Mouse (Mus musculus) limb, embryonic 12.5 days (tissue): Measurements from ENCODE around the gene Ssbp3. TPM values are rescaled to one million over a fixed set of nuclear protein-coding genes. Genes with fewer than 3 reads are reported as not detected.

ENCODE experiments used
- ATAC-seq: fragments of 200-750 bp; cut with Nextera tagmentation; 2 replicates; pipeline ENCODE4 v1.8.0; 2017; ENCODE audit warnings: low read depth, moderate TSS enrichment; ENCODE audit not compliant: insufficient number of reproducible peaks, insufficient read depth, low FRiP score, low TSS enrichment
- H3K27ac ChIP-seq: fragments of 300-500 bp; sonication (generic); 2 replicates; pipeline ENCODE4 v1.5.1; 2016; ENCODE audit warnings: mild to moderate bottlenecking, moderate library complexity
- H3K27me3 ChIP-seq: fragments of 300-500 bp; sonication (generic); 2 replicates; pipeline ENCODE4 v1.6.1; 2016; ENCODE audit warnings: mild to moderate bottlenecking, moderate library complexity
- H3K36me3 ChIP-seq: fragments of 300-500 bp; sonication (generic); 2 replicates; pipeline ENCODE4 v1.6.1; 2016; ENCODE audit warnings: mild to moderate bottlenecking, moderate library complexity
- H3K4me1 ChIP-seq: fragments of 300-500 bp; sonication (generic); replicated peaks from 2 replicates; pipeline ENCODE4 v1.6.1; 2016
- H3K4me2 ChIP-seq: fragments of 300-500 bp; sonication (generic); 2 replicates; pipeline ENCODE4 v1.6.1; 2016; ENCODE audit warnings: mild to moderate bottlenecking, moderate library complexity
- H3K4me3 ChIP-seq: fragments of 300-500 bp; sonication (generic); replicated peaks from 2 replicates; pipeline ENCODE4 v1.5.1; 2016; ENCODE audit warnings: mild to moderate bottlenecking
- H3K9ac ChIP-seq: fragments of 300-500 bp; sonication (generic); replicated peaks from 2 replicates; pipeline ENCODE4 v1.6.1; 2016; ENCODE audit warnings: mild to moderate bottlenecking, moderate library complexity
- H3K9me3 ChIP-seq: fragments of 300-500 bp; sonication (generic); 2 replicates; pipeline ENCODE4 v1.6.1; 2016; ENCODE audit warnings: mild to moderate bottlenecking, moderate library complexity
- WGBS: fragments of 180-500 bp; shearing (Covaris S2); methylation state at CpG from one replicate; pipeline ENCODE4 v1.1.7; 2016; 5-methylcytosine and 5-hydroxymethylcytosine counted together
- polyA plus RNA-seq: library from polyadenylated mRNA; unstranded; fragments of >200 nt; fragmentation: Nextera tagmentation; extraction: Ambion mirVana; gene quantifications from 2 replicates; pipeline ENCODE4 v1.2.1, GENCODE M21; 2016

Gene Ssbp3
- 278 and 295 TPM in 2 replicates for polyA plus RNA-seq

- WGBS: 1% methylated on average over 49 of the region's 51 CpGs
- Histone ChIP-seq H3K4me3 (peak within 1 kb of the TSS; percentile 100), H3K4me2 (peak within 1 kb of the TSS; percentile 98), H3K9ac (peak within 1 kb of the TSS; percentile 100), H3K27me3 (no peaks in the 10 kb centered on the region), H3K36me3 (peaks cover 27% of the 10 kb centered on the region), H3K9me3 (no peaks in the 10 kb centered on the region), H3K27ac (peak within 1 kb of the TSS; percentile 100), H3K4me1 (peaks cover 60% of the 10 kb centered on the region)
- peak; percentile 44 for ATAC-seq
Observed at GRCm38 (mm10) chr4:106910201-106911172, at the start of gene Ssbp3. Gene Ssbp3, plus strand, starts transcription at chr4:106910701.

- H3K4me3 ChIP-seq: no peak overlapping the region
- H3K27me3 ChIP-seq: no peaks in the 10 kb centered on the region
- no peak overlapping the region for H3K9ac ChIP-seq
- ATAC-seq: no peak
- 0 out of 2 replicates have a peak, but pooled peaks cover 4% of the 10 kb centered on the region for H3K9me3 ChIP-seq
- no peak overlapping the region for H3K4me2 ChIP-seq
- 61% methylated on average over 8 of the region's 8 CpGs for WGBS
- H3K4me1 ChIP-seq: peaks cover 81% of the 10 kb centered on the region
- no peaks in the 10 kb centered on the region for H3K36me3 ChIP-seq
- H3K27ac ChIP-seq: peak overlapping the region; percentile 66
Observed at GRCm38 (mm10) chr4:106861871-106862270, 48.6 kb upstream of the Ssbp3 start.

DNA sequence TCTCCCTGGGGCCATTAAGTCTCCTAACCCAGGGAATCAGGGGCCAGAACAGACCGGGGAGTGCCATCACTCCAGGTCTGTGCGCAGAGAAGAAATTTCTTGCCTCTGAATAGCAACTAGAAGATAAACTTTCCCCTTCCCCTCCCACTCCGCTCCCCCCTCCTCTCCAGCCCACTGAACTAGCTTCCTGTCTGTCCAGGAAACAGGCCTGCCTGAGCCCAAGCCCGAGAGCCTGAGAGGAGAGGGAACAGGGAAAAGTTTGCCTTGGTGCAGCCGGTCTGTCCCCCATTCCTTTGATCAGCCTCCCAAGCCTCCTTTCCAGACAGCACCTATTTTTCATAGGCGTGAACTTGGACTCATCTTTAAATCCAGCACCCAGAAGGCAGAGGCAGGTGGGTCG, 48.2 kb upstream of the Ssbp3 start:
- no peaks in the 10 kb centered on the region for H3K27me3 ChIP-seq
- no peak overlapping the region for H3K4me2 ChIP-seq
- H3K4me1 ChIP-seq: peaks cover 86% of the 10 kb centered on the region
- ATAC-seq: no peak
- no peaks in the 10 kb centered on the region for H3K9me3 ChIP-seq
- H3K4me3 ChIP-seq: no peak overlapping the region
- no peak overlapping the region for H3K9ac ChIP-seq
- H3K27ac ChIP-seq: peak overlapping the region; percentile 66
- no peaks in the 10 kb centered on the region for H3K36me3 ChIP-seq
- WGBS: 37% methylated on average over 7 of the region's 7 CpGs

- H3K27ac ChIP-seq: peak overlapping the region; percentile 66
- H3K4me1 ChIP-seq: peaks cover 87% of the 10 kb centered on the region
- no peaks in the 10 kb centered on the region for H3K36me3 ChIP-seq
- no peak overlapping the region; the same call in 1 of the 2 replicates for H3K9ac ChIP-seq
- H3K9me3 ChIP-seq: no peaks in the 10 kb centered on the region
- ATAC-seq: no peak
- H3K4me3 ChIP-seq: no peak overlapping the region
- no peaks in the 10 kb centered on the region for H3K27me3 ChIP-seq
- no peak overlapping the region for H3K4me2 ChIP-seq
- WGBS: 40% methylated on average over 3 of the region's 3 CpGs
Observed at GRCm38 (mm10) chr4:106862767-106863370, 47.6 kb upstream of the Ssbp3 start.

- no peaks in the 10 kb centered on the region for H3K27me3 ChIP-seq
Observed at GRCm38 (mm10) chr4:106865415-106866110, 44.9 kb upstream of the Ssbp3 start.

GRCm38 (mm10) chr4:106866381-106866780, 44.1 kb upstream of the Ssbp3 start:
- no peak for ATAC-seq
- no peaks in the 10 kb centered on the region for H3K27me3 ChIP-seq
- peaks cover 78% of the 10 kb centered on the region for H3K4me1 ChIP-seq
- peak overlapping the region; percentile 42 for H3K4me2 ChIP-seq
- H3K27ac ChIP-seq: peak overlapping the region; percentile 98
- no peak overlapping the region for H3K4me3 ChIP-seq
- no peaks in the 10 kb centered on the region for H3K36me3 ChIP-seq
- WGBS: 18% methylated on average over 5 of the region's 5 CpGs
- no peak overlapping the region for H3K9ac ChIP-seq
- no peaks in the 10 kb centered on the region for H3K9me3 ChIP-seq

More at GRCm38 (mm10) chr4:106865415-106866110, 44.9 kb upstream of the Ssbp3 start:
- Histone ChIP-seq H3K9me3 (no peaks in the 10 kb centered on the region), H3K36me3 (no peaks in the 10 kb centered on the region), H3K9ac (peak overlapping the region; percentile 45; the same call in 1 of the 2 replicates), H3K27ac (peak overlapping the region; percentile 98), H3K4me2 (peak overlapping the region; percentile 42), H3K4me1 (peaks cover 86% of the 10 kb centered on the region), H3K4me3 (peak overlapping the region; percentile 12; the same call in 1 of the 2 replicates)
- peak; percentile 90 for ATAC-seq
- 3% methylated on average over 19 of the region's 19 CpGs for WGBS

DNA sequence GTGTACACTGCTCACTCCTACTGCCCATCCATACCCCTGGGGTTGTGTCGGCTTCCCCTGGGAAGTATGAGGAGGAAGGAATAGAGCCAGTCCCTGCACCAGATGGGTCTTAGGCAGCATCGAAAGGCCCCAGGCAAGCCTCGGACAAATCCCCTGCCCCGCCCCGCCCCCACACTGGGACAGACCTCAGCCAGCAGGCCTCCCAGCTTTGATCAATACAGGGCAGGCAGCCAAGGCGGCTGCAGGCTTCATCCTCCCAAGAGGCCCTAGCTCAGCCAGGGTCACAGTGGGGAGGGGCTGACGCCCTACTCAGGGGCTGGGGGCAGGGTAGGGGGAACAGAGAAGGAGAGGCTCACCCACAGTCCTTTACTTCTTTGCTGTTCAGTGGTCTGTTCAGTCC, 43.7 kb upstream of the Ssbp3 start:
- H3K4me1 ChIP-seq: peaks cover 73% of the 10 kb centered on the region
- H3K9ac ChIP-seq: peak overlapping the region; percentile 44; the same call in 1 of the 2 replicates
- no peaks in the 10 kb centered on the region for H3K36me3 ChIP-seq
- H3K9me3 ChIP-seq: no peaks in the 10 kb centered on the region
- H3K27ac ChIP-seq: peak overlapping the region; percentile 98
- ATAC-seq: peak; percentile 43
- H3K4me3 ChIP-seq: no peak overlapping the region
- H3K4me2 ChIP-seq: peak overlapping the region; percentile 42
- WGBS: 6% methylated on average over 7 of the region's 7 CpGs
- no peaks in the 10 kb centered on the region for H3K27me3 ChIP-seq

GRCm38 (mm10) chr4:106868737-106869438, 41.6 kb upstream of the Ssbp3 start:
- no peak overlapping the region for H3K4me2 ChIP-seq
- H3K27me3 ChIP-seq: no peaks in the 10 kb centered on the region
- no peak overlapping the region for H3K9ac ChIP-seq
- H3K4me1 ChIP-seq: peaks cover 53% of the 10 kb centered on the region
- H3K36me3 ChIP-seq: no peaks in the 10 kb centered on the region
- ATAC-seq: no peak
- H3K9me3 ChIP-seq: no peaks in the 10 kb centered on the region
- 0 out of 2 replicates have a peak overlapping the region, but pooled peaks have one; percentile 50 for H3K27ac ChIP-seq
- no peak overlapping the region for H3K4me3 ChIP-seq
- WGBS: 60% methylated on average over 12 of the region's 12 CpGs

DNA sequence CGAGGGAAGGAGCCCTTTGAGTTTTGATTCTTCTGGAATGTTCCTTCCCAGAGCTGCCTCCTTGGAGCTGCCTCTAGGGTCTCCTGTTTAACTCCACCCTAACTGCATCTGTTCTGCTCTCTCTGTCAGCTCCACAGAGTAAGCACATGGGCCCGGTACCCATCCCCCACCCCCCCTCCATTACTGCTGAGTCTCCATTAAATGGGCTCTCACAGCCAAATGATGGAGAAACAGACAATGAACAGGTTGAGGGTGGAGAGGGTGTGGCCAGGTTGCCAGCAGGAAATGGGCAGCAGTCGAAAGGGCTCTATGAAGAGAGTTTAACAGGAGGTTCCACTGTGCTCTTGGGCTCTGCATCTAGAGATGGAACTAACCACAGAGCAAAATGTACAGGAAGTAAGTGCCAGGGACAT, 41.0 kb upstream of the Ssbp3 start:
- Histone ChIP-seq H3K4me1 (peaks cover 47% of the 10 kb centered on the region), H3K4me3 (no peak overlapping the region), H3K4me2 (no peak overlapping the region), H3K27ac (0 out of 2 replicates have a peak overlapping the region, but pooled peaks have one; percentile 50), H3K9ac (no peak overlapping the region), H3K36me3 (no peaks in the 10 kb centered on the region), H3K9me3 (no peaks in the 10 kb centered on the region), H3K27me3 (no peaks in the 10 kb centered on the region)
- ATAC-seq: no peak
- 52% methylated on average over 3 of the region's 3 CpGs for WGBS

DNA sequence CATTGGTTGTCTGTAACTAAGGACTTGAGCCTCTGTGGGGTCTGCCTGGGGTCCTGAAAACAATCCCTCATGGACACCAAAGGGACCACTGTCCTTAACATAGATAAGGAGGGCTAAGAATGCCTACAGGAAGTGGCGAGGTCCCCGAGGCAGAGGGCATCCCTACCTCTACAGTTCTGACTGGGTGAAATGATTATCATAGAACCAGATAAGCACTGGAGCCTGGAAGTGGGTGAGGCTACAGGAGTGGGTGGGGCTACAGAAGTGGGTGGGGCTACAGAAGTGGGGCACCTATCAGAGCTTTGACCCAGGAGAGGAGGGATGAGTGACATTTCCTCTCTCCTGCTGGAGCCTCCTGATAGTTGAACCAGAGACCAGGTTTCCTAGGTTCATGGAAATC, 39.9 kb upstream of the Ssbp3 start:
- Histone ChIP-seq H3K4me2 (no peak overlapping the region), H3K27me3 (no peaks in the 10 kb centered on the region), H3K9ac (no peak overlapping the region), H3K36me3 (no peaks in the 10 kb centered on the region), H3K4me3 (no peak overlapping the region), H3K4me1 (peaks cover 37% of the 10 kb centered on the region), H3K9me3 (no peaks in the 10 kb centered on the region), H3K27ac (no peak overlapping the region)
- ATAC-seq: no peak
- 96% methylated on average over 2 of the region's 2 CpGs for WGBS
